Mouse (Mus musculus) myocyte (in vitro differentiated cells): Measurements from ENCODE around the gene Gm45062.

Source experiments
- E2F4 ChIP-seq: IDR thresholded peaks from one replicate; pipeline ENCODE4 v1.6.1; 2011; ENCODE audit warnings: mild to moderate bottlenecking, control low read depth, moderate library complexity; ENCODE audit not compliant: insufficient read depth
- MAX ChIP-seq: IDR thresholded peaks from one replicate; pipeline ENCODE4 v1.6.1; 2011; ENCODE audit warnings: low read depth, mild to moderate bottlenecking, control low read depth
- POLR2A ChIP-seq: IDR thresholded peaks from one replicate; pipeline ENCODE4 v1.6.1; 2011; ENCODE audit warnings: low read depth, mild to moderate bottlenecking, control low read depth, moderate library complexity; ENCODE audit not compliant: insufficient read length
- POLR2AphosphoS2 ChIP-seq: IDR thresholded peaks from one replicate; pipeline ENCODE4 v1.6.1; 2011; ENCODE audit warnings: low read depth, control low read depth; ENCODE audit not compliant: insufficient read length
- USF1 ChIP-seq: IDR thresholded peaks from one replicate; pipeline ENCODE4 v1.6.1; 2011; ENCODE audit warnings: low read depth, mild to moderate bottlenecking, control low read depth, moderate library complexity

- TF ChIP-seq USF1 (no peak), POLR2A (no peak), E2F4 (no peak), POLR2AphosphoS2 (no peak), MAX (no peak)
Observed at GRCm38 (mm10) chr6:8506631-8507030, 247.4 kb downstream of the Gm45062 start.
